Mouse (Mus musculus): ENCODE measurements around the gene Tmem19.

Tmem19 gene

DNA sequence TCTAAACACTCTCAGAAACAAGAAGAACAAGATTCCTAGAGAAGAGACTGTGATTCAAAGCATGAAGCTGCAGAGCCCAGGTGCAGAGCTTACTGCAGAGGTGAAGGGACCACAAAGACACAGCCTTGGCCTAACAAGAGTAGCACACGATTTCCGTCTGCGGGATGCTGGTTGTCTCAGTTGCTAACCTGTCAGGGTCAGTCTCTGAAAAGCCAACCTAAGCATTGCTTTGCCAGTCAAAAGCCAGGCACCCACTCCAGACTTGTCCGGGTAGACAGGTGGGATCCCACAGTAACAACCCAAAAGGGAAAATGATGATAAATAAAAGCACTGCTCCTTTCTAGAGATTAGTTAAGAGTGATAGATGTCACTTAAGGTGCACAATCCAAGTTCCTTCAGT lies 53.1 kb downstream of the Tmem19 start:
- no peak for DNase-seq

DNA sequence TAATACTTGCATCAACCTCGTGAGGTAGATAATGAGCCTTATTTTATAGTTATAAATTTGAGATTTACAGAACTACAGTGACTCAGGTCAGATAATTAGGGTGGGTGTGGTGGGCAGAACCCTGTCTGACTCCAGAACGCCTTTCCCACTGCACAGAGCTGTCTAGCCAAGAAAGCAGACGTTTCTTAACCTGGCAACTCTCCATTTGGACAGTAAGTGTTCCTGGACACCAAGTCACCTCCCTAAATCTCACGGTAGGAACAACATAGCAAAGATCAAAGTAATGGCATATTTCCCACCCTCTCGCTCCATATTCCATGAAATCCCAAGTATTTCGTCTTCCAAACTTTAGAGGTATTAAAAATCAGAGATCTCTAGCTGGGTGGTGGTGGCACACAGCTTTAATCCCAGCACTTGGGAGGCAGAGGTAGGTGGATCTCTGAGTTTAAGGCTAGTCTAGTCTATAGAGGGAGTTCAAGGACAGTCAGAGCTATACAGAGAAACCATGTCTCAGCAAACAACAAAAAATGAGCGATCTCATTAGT lies 54.9 kb downstream of the Tmem19 start:
- DNase-seq, result no peak

GRCm38 (mm10) chr10:115298683-115299082 lies 63.6 kb downstream of the Tmem19 start:
- DNase-seq, result no peak

GRCm38 (mm10) chr10:115297582-115297981 lies 64.7 kb downstream of the Tmem19 start:
- no peak for DNase-seq

- DNase-seq, result no peak
These were observed 65.8 kb downstream of the Tmem19 start for GRCm38 (mm10) chr10:115296401-115296935.

GRCm38 (mm10) chr10:115295162-115295561 lies 67.1 kb downstream of the Tmem19 start:
- no peak for DNase-seq

DNA sequence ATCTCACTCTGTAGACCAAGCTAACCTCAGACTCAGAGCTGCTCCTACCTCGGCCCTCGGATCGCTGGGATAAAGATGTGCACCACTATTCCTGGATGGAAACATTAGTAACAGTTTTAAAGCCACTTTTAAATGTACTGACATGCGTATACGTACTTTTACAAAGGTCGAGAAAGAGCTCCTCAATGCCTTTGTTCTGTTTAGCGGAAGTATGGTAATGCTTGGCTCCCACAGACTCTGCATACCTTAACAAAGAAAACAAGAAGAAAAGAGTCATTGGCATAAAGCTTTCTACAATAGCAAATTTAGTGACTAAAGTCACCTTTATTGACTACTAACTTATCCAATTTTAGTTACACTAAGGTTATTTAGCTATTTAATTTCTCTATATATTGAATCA lies 67.6 kb downstream of the Tmem19 start:
- no peak for DNase-seq

GRCm38 (mm10) chr10:115293946-115294345 lies 68.4 kb downstream of the Tmem19 start:
- no peak for DNase-seq

DNA sequence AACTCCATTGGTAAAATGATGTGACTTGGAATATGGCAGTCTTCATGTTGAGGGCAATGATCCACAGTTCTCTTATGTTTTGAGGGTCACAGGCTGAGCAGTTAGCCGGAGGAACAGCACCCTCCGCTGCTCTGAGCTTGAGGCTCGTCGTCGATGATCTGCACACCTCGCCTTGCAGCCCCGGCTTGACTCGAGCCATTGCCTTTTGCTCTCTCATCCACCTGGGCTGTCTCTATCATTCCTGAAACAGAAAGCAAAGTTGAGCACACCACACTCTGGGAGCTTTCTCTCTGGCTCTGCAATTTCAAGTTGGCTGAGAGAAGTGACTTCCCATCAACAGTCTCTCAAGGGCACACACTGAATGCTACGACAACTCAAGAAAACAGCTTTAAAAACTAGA lies 71.6 kb downstream of the Tmem19 start:
- DNase-seq, result no peak
